Mouse (Mus musculus) lung, adult 2 months (tissue): ENCODE measurements around the gene Lypla2.

ENCODE experiments used
- CTCF ChIP-seq: fragments of 200-500 bp; IDR thresholded peaks from 2 replicates; pipeline ENCODE4 v1.5.1; 2011; ENCODE audit warnings: mild to moderate bottlenecking, low read length, control low read depth; ENCODE audit not compliant: insufficient read depth
- POLR2A ChIP-seq: fragments of 200-500 bp; IDR thresholded peaks from 2 replicates; pipeline ENCODE4 v1.6.1; 2011; ENCODE audit warnings: low read depth, mild to moderate bottlenecking, control low read depth, low read length, borderline replicate concordance; ENCODE audit errors: extremely low read depth

DNA sequence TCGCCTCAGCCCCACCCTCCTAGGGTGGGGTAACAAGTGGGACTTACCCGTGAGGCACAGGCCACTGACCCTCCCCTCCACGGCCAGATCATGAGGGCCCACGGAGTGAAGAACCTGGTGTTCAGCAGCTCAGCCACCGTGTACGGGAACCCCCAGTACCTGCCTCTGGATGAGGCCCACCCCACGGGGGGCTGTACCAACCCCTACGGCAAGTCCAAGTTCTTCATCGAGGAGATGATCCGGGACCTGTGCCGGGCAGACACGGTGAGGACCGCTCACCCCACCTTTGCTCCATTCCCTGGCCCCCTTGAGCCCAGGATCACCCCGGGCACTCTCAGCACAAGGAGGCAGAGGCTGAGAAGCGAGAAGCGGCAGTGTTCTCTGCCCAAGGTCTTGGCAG, 6.1 kb downstream of the Lypla2 start:
- no peak for TF ChIP-seq POLR2A
- TF ChIP-seq CTCF, result no peak
